Comparison of ENCODE assay signal across 10 mouse cellular contexts in genomic region chr1:133825140-133825539, GRCm38 (mm10). TPM values are rescaled to one million over a fixed set of nuclear protein-coding genes. Genes with fewer than 3 reads are reported as not detected.
A peak's percentile ranks its signal among the peaks of the same experiment; 100 is the strongest.
DNase-seq lines count a peak whose midpoint lies in the region; ATAC-seq and TF ChIP-seq lines count a peak whose summit lies in the region.
"Had no signal": no experiment of that assay in that cellular context is flagged by ENCODE, and none has a peak within 500 bp of the region (broad histone marks: within the 10 kb centered on the region; RNA-seq: fewer than 3 reads in every experiment).

No protein-coding gene starts in this region.

- H3K9me3 ChIP-seq in heart, embryonic 10.5 days: no peaks in the 10 kb centered on the region
- H3K9me3 ChIP-seq in stomach, embryonic 14.5 days (ENCODE audit: control insufficient read depth, low read depth, low read length): no peaks in the 10 kb centered on the region
- no peaks in the 10 kb centered on the region for H3K9me3 ChIP-seq in stomach, postnatal 0 days (ENCODE audit: control insufficient read depth, low read length)
- no peaks in the 10 kb centered on the region for H3K9me3 ChIP-seq in liver, embryonic 14.5 days (ENCODE audit: control insufficient read depth, low read length)
- H3K9me3 ChIP-seq: embryonic facial prominence, embryonic 15.5 days; limb, embryonic 12.5 days had no signal

- no peak overlapping the region for H3K9ac ChIP-seq in stomach, embryonic 14.5 days (replicated peaks; ENCODE audit: low read depth, low read length)
- H3K9ac ChIP-seq in stomach, postnatal 0 days (ENCODE audit: low read length): no peak overlapping the region
- H3K9ac ChIP-seq in liver, embryonic 14.5 days (replicated peaks): peak overlapping the region; percentile 71
- H3K9ac ChIP-seq: embryonic facial prominence, embryonic 15.5 days; limb, embryonic 12.5 days had no signal

- peaks cover 64% of the 10 kb centered on the region for H3K4me1 ChIP-seq in heart, embryonic 10.5 days
- 0 out of 2 replicates have a peak, but pooled peaks cover 4% of the 10 kb centered on the region for H3K4me1 ChIP-seq in stomach, embryonic 14.5 days (ENCODE audit: control insufficient read depth, insufficient read depth, low read length)
- no peaks in the 10 kb centered on the region for H3K4me1 ChIP-seq in stomach, postnatal 0 days (replicated peaks; ENCODE audit: control insufficient read depth, insufficient read depth)
- H3K4me1 ChIP-seq in liver, embryonic 14.5 days (replicated peaks; ENCODE audit: control insufficient read depth in 2 of 2, insufficient read depth in 2 of 2, low read length in 1 of 2): peaks cover 41 to 71% of the 10 kb centered on the region in 2 experiments

- no peak overlapping the region for H3K4me2 ChIP-seq in stomach, embryonic 14.5 days (replicated peaks; ENCODE audit: low read depth, low read length)
- no peak overlapping the region for H3K4me2 ChIP-seq in stomach, postnatal 0 days (replicated peaks; ENCODE audit: low read depth)
- peak overlapping the region; percentile 78 for H3K4me2 ChIP-seq in liver, embryonic 14.5 days (ENCODE audit: low read depth)
- H3K4me2 ChIP-seq: embryonic facial prominence, embryonic 15.5 days; limb, embryonic 12.5 days had no signal

- no peak for TF ChIP-seq EP300 in stomach, postnatal 0 days (optimal IDR thresholded peaks at IDR 0.05)
- no peak for TF ChIP-seq EP300 in liver, embryonic 14.5 days (IDR thresholded peaks at IDR 0.05; ENCODE audit: low read depth)

- no peaks in the 10 kb centered on the region for H3K36me3 ChIP-seq in heart, embryonic 10.5 days
- H3K36me3 ChIP-seq in stomach, embryonic 14.5 days (ENCODE audit: control insufficient read depth, insufficient read depth, low read length): no peaks in the 10 kb centered on the region
- H3K36me3 ChIP-seq in stomach, postnatal 0 days (ENCODE audit: control insufficient read depth, insufficient read depth, low read length): no peaks in the 10 kb centered on the region
- H3K36me3 ChIP-seq in liver, embryonic 14.5 days (replicated peaks; ENCODE audit: control insufficient read depth, insufficient read depth, low read depth): no peaks in the 10 kb centered on the region
- H3K36me3 ChIP-seq: embryonic facial prominence, embryonic 15.5 days; limb, embryonic 12.5 days had no signal

- no peak overlapping the region for H3K4me3 ChIP-seq in heart, embryonic 10.5 days
- no peak overlapping the region for H3K4me3 ChIP-seq in stomach, embryonic 14.5 days (ENCODE audit: low read depth, low read length)
- no peak overlapping the region for H3K4me3 ChIP-seq in stomach, postnatal 0 days (ENCODE audit: low read depth, low read length)
- peak overlapping the region; percentile 17 to 31; a peak in 3 of 4 replicates for H3K4me3 ChIP-seq in liver, embryonic 14.5 days (ENCODE audit: insufficient read depth in 1 of 2, low read depth in 2 of 2, low read length in 2 of 2)
- H3K4me3 ChIP-seq: embryonic facial prominence, embryonic 15.5 days; limb, embryonic 12.5 days had no signal

- WGBS in heart, embryonic 10.5 days: 60% methylated on average over 2 of the region's 2 CpGs
- WGBS in stomach, embryonic 14.5 days: 63% methylated on average over 2 of the region's 2 CpGs
- 63% methylated on average over 2 of the region's 2 CpGs for WGBS in stomach, postnatal 0 days
- 22% methylated on average over 2 of the region's 2 CpGs for WGBS in liver, embryonic 14.5 days (ENCODE audit: insufficient replicate concordance)

- ATAC-seq in stomach, embryonic 14.5 days (ENCODE audit: insufficient number of reproducible peaks, insufficient read depth, low FRiP score, low read depth): no peak
- no peak for ATAC-seq in stomach, postnatal 0 days (ENCODE audit: low FRiP score, low TSS enrichment)
- ATAC-seq in liver, embryonic 14.5 days (ENCODE audit: insufficient read depth): peak; percentile 55

- no peak for DNase-seq in heart, embryonic 10.5 days (ENCODE audit: low spot score)
- no peak for DNase-seq in heart, postnatal 25 days (ENCODE audit: low spot score)
- no peak for DNase-seq in stomach, postnatal 0 days (ENCODE audit: low spot score)
- no peak for DNase-seq in liver, embryonic 14.5 days (ENCODE audit: low read depth in 3 of 3, low spot score in 3 of 3)
- DNase-seq in adipocyte (ENCODE audit: low spot score) (no peak), MN1 (ENCODE audit: low spot score) (no peak)
- DNase-seq in adrenal gland, adult 18-20 months (ENCODE audit: low spot score in 2 of 2): no peak

- peak overlapping the region; percentile 83 for H3K27ac ChIP-seq in heart, embryonic 10.5 days
- H3K27ac ChIP-seq in stomach, embryonic 14.5 days (ENCODE audit: low read length): peak overlapping the region; percentile 48; the same call in 1 of the 2 replicates
- H3K27ac ChIP-seq in stomach, postnatal 0 days (replicated peaks): no peak overlapping the region
- H3K27ac ChIP-seq in liver, embryonic 14.5 days: peak overlapping the region; percentile 93
- H3K27ac ChIP-seq: embryonic facial prominence, embryonic 15.5 days; limb, embryonic 12.5 days had no signal

- intact Hi-C loops in heart, postnatal 25 days (cut with DNase I): no loop called here

- TF ChIP-seq CTCF in stomach, postnatal 0 days (IDR thresholded peaks at IDR 0.05; ENCODE audit: low read depth): no peak
- no peak for TF ChIP-seq CTCF in liver, embryonic 14.5 days (IDR thresholded peaks at IDR 0.05; ENCODE audit: low read depth)

- peaks cover 15% of the 10 kb centered on the region for H3K27me3 ChIP-seq in heart, embryonic 10.5 days (ENCODE audit: insufficient read depth, poor library complexity, severe bottlenecking)
- H3K27me3 ChIP-seq in stomach, embryonic 14.5 days (ENCODE audit: control insufficient read depth, insufficient read depth, low read length): no peaks in the 10 kb centered on the region
- H3K27me3 ChIP-seq in stomach, postnatal 0 days (ENCODE audit: control insufficient read depth, insufficient read depth, low read length): no peaks in the 10 kb centered on the region
- H3K27me3 ChIP-seq in liver, embryonic 14.5 days (ENCODE audit: control insufficient read depth, insufficient read depth, low read length): no peaks in the 10 kb centered on the region
- H3K27me3 ChIP-seq: embryonic facial prominence, embryonic 15.5 days had no signal

RNA-seq across cellular contexts. Expression of gene Atp2b4, which starts 24.3 kb away (rescaled TPM):
- polyA plus RNA-seq in heart, embryonic 10.5 days (2016; fragmentation: Nextera tagmentation; extraction: Ambion mirVana): 15.2 and 26.4 TPM in 2 replicates
- 10 to 100 TPM; 20.5 to 24.0 TPM for total RNA-seq in heart, postnatal 25 days (2021)
- polyA plus RNA-seq in stomach, embryonic 14.5 days (2014; fragmentation: Nextera tagmentation; extraction: Ambion mirVana): 38.3 and 38.8 TPM in 2 replicates
- 9.0 and 13.5 TPM in 2 replicates for polyA plus RNA-seq in stomach, postnatal 0 days (2015; fragmentation: Nextera tagmentation; extraction: Ambion mirVana)
- 13.3 and 16.5 TPM in 2 replicates for polyA plus RNA-seq in liver, embryonic 14.5 days (2012; rRNA removed)
- 33.1 and 37.7 TPM in 2 replicates for polyA plus RNA-seq in liver, embryonic 14.5 days (2014; fragmentation: Nextera tagmentation; extraction: Ambion mirVana)
- total RNA-seq in adrenal gland, adult 18-20 months (2021): 10 to 100 TPM; 25.1 to 41.5 TPM

Comparison
In these comparisons a context has a peak if more than half of its experiments do, and no peak if none do; other contexts are left out.
1. H3K4me3 ChIP-seq: peak in liver, embryonic 14.5 days (2 of 2); none in heart, embryonic 10.5 days (single experiment), stomach, embryonic 14.5 days (single experiment) and stomach, postnatal 0 days (single experiment).